Mouse (Mus musculus) E14TG2a.4 (cell line): ENCODE data around the gene Urb2.

Source experiments
- H3K27me3 ChIP-seq: 2 replicates; pipeline ENCODE4 v1.6.1; 2014; ENCODE audit warnings: low read length, control low read depth; ENCODE audit not compliant: insufficient read depth
- H3K36me3 ChIP-seq: 2 replicates; pipeline ENCODE4 v1.6.1; 2014; ENCODE audit warnings: low read length, control low read depth; ENCODE audit not compliant: insufficient read depth
- H3K4me1 ChIP-seq: replicated peaks from 2 replicates; pipeline ENCODE4 v1.6.1; 2014; ENCODE audit warnings: low read depth, low read length, control low read depth
- H3K4me3 ChIP-seq: replicated peaks from 2 replicates; pipeline ENCODE4 v1.5.1; 2014; ENCODE audit warnings: mild to moderate bottlenecking, low read length
- H3K9me3 ChIP-seq: 2 replicates; pipeline ENCODE4 v1.6.1; 2014; ENCODE audit warnings: low read length, control low read depth
- CTCF ChIP-seq: conservative IDR thresholded peaks from 2 replicates; pipeline ENCODE4 v1.5.1; 2014; ENCODE audit warnings: low read length
- NANOG ChIP-seq: IDR thresholded peaks from 2 replicates; pipeline ENCODE4 v1.6.1; 2014; ENCODE audit warnings: borderline replicate concordance, low read length, mixed read lengths
- POU5F1 ChIP-seq: IDR thresholded peaks from 2 replicates; pipeline ENCODE4 v1.6.1; 2014; ENCODE audit warnings: low read length, borderline replicate concordance

Urb2 gene

GRCm38 (mm10) chr8:124027831-124028230 lies 6.5 kb downstream of the Urb2 start:
- Histone ChIP-seq H3K4me3 (no peak overlapping the region), H3K36me3 (peaks cover 96% of the 10 kb centered on the region), H3K27me3 (no peaks in the 10 kb centered on the region), H3K9me3 (no peaks in the 10 kb centered on the region), H3K4me1 (peaks cover 65% of the 10 kb centered on the region)
- no peak for TF ChIP-seq CTCF
- TF ChIP-seq POU5F1, result no peak
- no peak for TF ChIP-seq NANOG

GRCm38 (mm10) chr8:124033400-124033799 lies 12.1 kb downstream of the Urb2 start:
- TF ChIP-seq CTCF (peak; percentile 39), NANOG (no peak)
- Histone ChIP-seq H3K4me3 (no peak overlapping the region), H3K27me3 (no peaks in the 10 kb centered on the region), H3K9me3 (no peaks in the 10 kb centered on the region), H3K4me1 (peaks cover 51% of the 10 kb centered on the region), H3K36me3 (peaks cover 97% of the 10 kb centered on the region)

DNA sequence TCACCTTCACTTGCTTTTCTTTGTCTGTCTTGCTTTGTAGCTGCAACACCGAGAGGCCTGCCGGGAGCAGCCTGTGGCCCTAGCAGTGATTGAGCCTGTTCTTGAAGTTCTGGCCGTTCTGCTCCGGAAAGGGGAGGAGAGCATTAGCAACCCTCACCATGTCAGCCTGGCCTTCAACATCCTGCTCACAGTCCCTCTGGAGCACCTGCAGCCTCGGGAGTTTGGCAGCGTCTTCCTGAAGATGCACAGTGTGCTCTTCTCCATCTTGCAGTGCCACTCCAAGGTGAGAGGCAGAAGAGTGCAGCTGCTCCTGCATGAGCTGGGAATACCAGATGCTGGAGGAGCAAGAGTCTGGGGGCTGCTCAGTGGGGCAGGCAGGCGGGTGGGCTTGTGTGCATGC lies 16.8 kb downstream of the Urb2 start:
- Histone ChIP-seq H3K27me3 (no peaks in the 10 kb centered on the region), H3K36me3 (peaks cover 98% of the 10 kb centered on the region), H3K4me1 (peaks cover 12% of the 10 kb centered on the region), H3K9me3 (no peaks in the 10 kb centered on the region), H3K4me3 (no peak overlapping the region)
- TF ChIP-seq NANOG (no peak), CTCF (no peak), POU5F1 (no peak)

GRCm38 (mm10) chr8:124039351-124039750 lies 18.0 kb downstream of the Urb2 start:
- Histone ChIP-seq H3K4me1 (peaks cover 2% of the 10 kb centered on the region; the same call in 1 of the 2 replicates), H3K4me3 (no peak overlapping the region), H3K36me3 (peaks cover 98% of the 10 kb centered on the region), H3K9me3 (no peaks in the 10 kb centered on the region), H3K27me3 (no peaks in the 10 kb centered on the region)
- TF ChIP-seq POU5F1 (no peak), CTCF (no peak), NANOG (no peak)

- TF ChIP-seq CTCF (no peak), POU5F1 (no peak), NANOG (no peak)
- no peaks in the 10 kb centered on the region for H3K27me3 ChIP-seq
- no peak overlapping the region for H3K4me3 ChIP-seq
- no peaks in the 10 kb centered on the region for H3K9me3 ChIP-seq
- H3K4me1 ChIP-seq, result peaks cover 13% of the 10 kb centered on the region
- H3K36me3 ChIP-seq, result peaks cover 97% of the 10 kb centered on the region
Measured at GRCm38 (mm10) chr8:124042201-124042600, 20.9 kb downstream of the Urb2 start.

DNA sequence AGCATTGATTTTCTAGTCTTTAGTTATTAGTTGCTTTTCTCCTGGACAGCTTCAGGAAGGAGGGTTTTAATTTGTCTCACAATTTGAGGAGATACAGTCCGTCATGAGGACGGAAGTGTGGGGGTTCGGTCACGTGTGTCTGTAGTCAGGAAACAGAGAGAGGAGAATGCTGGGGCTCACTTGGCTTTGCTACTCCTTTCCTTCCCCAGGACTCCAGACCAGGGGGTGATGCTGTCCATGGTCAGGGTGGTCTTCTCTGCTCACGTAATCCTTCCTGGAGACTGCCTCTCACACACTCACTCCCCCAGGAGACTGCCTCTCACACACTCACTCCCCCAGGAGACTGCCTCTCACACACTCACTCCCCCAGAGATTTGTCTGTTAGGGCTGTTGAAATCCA lies 23.1 kb downstream of the Urb2 start:
- TF ChIP-seq CTCF, result no peak
- TF ChIP-seq POU5F1, result no peak
- TF ChIP-seq NANOG, result no peak
- Histone ChIP-seq H3K36me3 (peaks cover 92% of the 10 kb centered on the region), H3K9me3 (no peaks in the 10 kb centered on the region), H3K4me1 (peaks cover 11% of the 10 kb centered on the region), H3K4me3 (no peak overlapping the region), H3K27me3 (no peaks in the 10 kb centered on the region)

DNA sequence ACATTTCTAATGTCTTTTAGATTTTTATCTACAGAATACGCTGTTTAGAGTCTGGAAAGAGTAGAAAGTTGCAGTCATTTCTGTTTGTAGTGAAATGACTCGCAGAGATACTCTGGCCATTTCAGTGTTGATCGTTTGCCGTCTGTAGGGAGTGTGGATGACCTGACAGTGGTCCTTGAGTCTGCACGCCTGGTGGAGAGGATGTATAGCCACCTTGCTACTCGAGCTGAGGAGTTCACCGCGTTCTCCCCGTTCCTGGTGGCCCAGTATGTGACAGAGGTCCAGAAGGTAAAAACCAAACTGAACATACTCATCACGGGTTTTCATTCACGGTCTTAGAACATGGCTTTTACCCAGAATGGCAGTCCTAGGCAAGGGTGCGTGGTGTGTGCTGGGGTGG lies 23.6 kb downstream of the Urb2 start:
- Histone ChIP-seq H3K27me3 (no peaks in the 10 kb centered on the region), H3K4me1 (peaks cover 11% of the 10 kb centered on the region), H3K9me3 (no peaks in the 10 kb centered on the region), H3K36me3 (peaks cover 92% of the 10 kb centered on the region), H3K4me3 (no peak overlapping the region)
- TF ChIP-seq POU5F1, result no peak
- TF ChIP-seq CTCF, result no peak
- no peak for TF ChIP-seq NANOG

DNA sequence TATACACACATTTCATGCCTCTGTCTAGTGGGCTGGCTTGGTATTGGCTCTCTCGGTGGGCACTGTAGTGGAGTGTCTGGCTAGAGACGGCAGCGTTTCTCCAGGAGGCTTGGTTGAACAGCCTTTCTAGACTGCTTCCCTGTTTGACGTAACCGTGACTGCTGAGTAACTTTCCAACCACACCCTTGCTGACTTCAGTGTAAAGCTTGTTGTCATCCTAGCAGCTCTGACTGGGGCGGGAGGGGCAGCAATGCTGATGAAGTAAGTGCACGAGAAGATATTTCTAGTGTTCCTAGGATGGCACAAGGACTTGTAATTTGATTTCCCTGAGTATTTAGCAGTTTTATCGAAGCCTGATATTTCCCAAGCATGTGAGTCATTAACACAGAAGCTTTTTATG lies 24.5 kb downstream of the Urb2 start:
- no peak for TF ChIP-seq CTCF
- no peak for TF ChIP-seq NANOG
- TF ChIP-seq POU5F1, result no peak
- no peaks in the 10 kb centered on the region for H3K9me3 ChIP-seq
- H3K27me3 ChIP-seq, result no peaks in the 10 kb centered on the region
- peaks cover 92% of the 10 kb centered on the region for H3K36me3 ChIP-seq
- no peak overlapping the region for H3K4me3 ChIP-seq
- peaks cover 11% of the 10 kb centered on the region for H3K4me1 ChIP-seq

GRCm38 (mm10) chr8:124052110-124052509 lies 30.8 kb downstream of the Urb2 start:
- no peaks in the 10 kb centered on the region for H3K9me3 ChIP-seq
- H3K27me3 ChIP-seq, result no peaks in the 10 kb centered on the region
- H3K4me3 ChIP-seq, result no peak overlapping the region
- TF ChIP-seq CTCF, result peak; percentile 100
- no peak for TF ChIP-seq POU5F1
- peaks cover 59% of the 10 kb centered on the region for H3K36me3 ChIP-seq
- H3K4me1 ChIP-seq, result no peaks in the 10 kb centered on the region

DNA sequence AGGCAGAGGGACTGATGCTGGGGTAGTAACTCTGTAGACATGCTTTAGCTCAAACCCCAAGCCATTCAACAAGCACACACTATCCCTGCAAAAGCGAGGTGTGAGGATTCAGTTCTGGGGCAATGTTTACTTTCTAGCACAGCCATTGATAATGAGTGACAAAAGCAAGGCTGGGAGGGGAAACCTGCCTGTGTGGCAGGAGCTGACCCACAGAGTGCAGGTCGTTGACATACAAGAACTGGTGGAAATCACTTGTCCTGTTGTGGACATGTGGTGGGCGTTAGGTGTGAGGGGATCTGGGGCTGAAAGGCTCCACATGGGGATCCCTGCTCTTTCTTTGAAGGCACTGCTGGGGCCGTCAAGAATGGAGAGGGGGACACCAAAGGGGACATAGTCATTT lies 31.3 kb downstream of the Urb2 start:
- no peak for TF ChIP-seq CTCF
- TF ChIP-seq NANOG, result no peak

More for the DNA sequence above, 31.3 kb downstream of the Urb2 start:
- Histone ChIP-seq H3K9me3 (no peaks in the 10 kb centered on the region), H3K4me3 (no peak overlapping the region), H3K27me3 (no peaks in the 10 kb centered on the region), H3K36me3 (peaks cover 55% of the 10 kb centered on the region), H3K4me1 (no peaks in the 10 kb centered on the region)
